Mouse (Mus musculus) CH12.LX (cell line): Measurements from ENCODE around the gene Rtl4. TPM values are rescaled to one million over a fixed set of nuclear protein-coding genes. Genes with fewer than 3 reads are reported as not detected.

Experiments used
- DNase-seq: peaks from one replicate; pipeline ENCODE4 v3.0.0-alpha.2; 2013; ENCODE audit errors: extremely low read depth
- H3K27ac ChIP-seq: 2 replicates; pipeline ENCODE4 v1.5.1; 2012; ENCODE audit warnings: low read depth, mild to moderate bottlenecking, control low read depth, moderate library complexity; ENCODE audit not compliant: insufficient read depth
- H3K27me3 ChIP-seq: replicated peaks from 2 replicates; pipeline ENCODE3; 2012; ENCODE audit warnings: inconsistent platforms
- H3K36me3 ChIP-seq, 2 experiments: replicated peaks in 1 of 2; 2 replicates each; pipeline versions ENCODE3 to v1.6.1; 2012; ENCODE audit warnings: inconsistent platforms in 1 of 2, low read length in 1 of 2, mild to moderate bottlenecking in 1 of 2, mixed read lengths in 1 of 2, moderate library complexity in 1 of 2; ENCODE audit not compliant: control insufficient read depth in 1 of 2, insufficient read depth in 1 of 2
- H3K4me1 ChIP-seq, 2 experiments: 2 replicates each; pipeline ENCODE4 v1.6.1; 2012; ENCODE audit warnings: inconsistent platforms in 1 of 2, moderate library complexity in 1 of 2; ENCODE audit not compliant: insufficient read depth in 2 of 2, control insufficient read depth in 1 of 2
- H3K4me2 ChIP-seq: 2 replicates; pipeline ENCODE4 v1.6.1; 2012; ENCODE audit warnings: low read depth, mild to moderate bottlenecking, control low read depth; ENCODE audit not compliant: poor library complexity, insufficient read depth, severe bottlenecking
- H3K4me3 ChIP-seq, 3 experiments: fragments of 150-350 bp in 1 of 3; sonication (generic) in 1 of 3; replicated peaks in 1 of 3; 2 replicates each; pipeline versions ENCODE3 to v1.5.1; 2011 to 2012; ENCODE audit warnings: low read depth in 2 of 3, low read length in 2 of 3, mild to moderate bottlenecking in 2 of 3, moderate library complexity in 2 of 3, control low read depth in 1 of 3, improper control_type of control experiment in 1 of 3, inconsistent platforms in 1 of 3, mixed read lengths in 1 of 3; ENCODE audit not compliant: poor library complexity in 1 of 3
- H3K79me2 ChIP-seq: replicated peaks from 2 replicates; pipeline ENCODE4 v1.6.1; 2012; ENCODE audit warnings: mild to moderate bottlenecking, moderate library complexity; ENCODE audit not compliant: control insufficient read depth, poor library complexity, insufficient read depth, severe bottlenecking; ENCODE audit errors: extremely low read depth
- H3K9ac ChIP-seq: 2 replicates; pipeline ENCODE4 v1.6.1; 2012; ENCODE audit warnings: low read depth, mild to moderate bottlenecking, control low read depth, moderate library complexity; ENCODE audit not compliant: insufficient read depth
- H3K9me3 ChIP-seq: replicated peaks from 2 replicates; pipeline ENCODE3; 2012; ENCODE audit warnings: low read length, inconsistent platforms, mixed read lengths
- BHLHE40 ChIP-seq: IDR thresholded peaks from 2 replicates; pipeline ENCODE4 v1.6.1; 2011; ENCODE audit warnings: mild to moderate bottlenecking, low read depth, low read length, improper control_type of control experiment
- CHD2 ChIP-seq: IDR thresholded peaks from 2 replicates; pipeline ENCODE4 v1.6.1; 2011; ENCODE audit warnings: low read length, improper control_type of control experiment
- CTCF ChIP-seq, 2 experiments: IDR thresholded peaks in 1 of 2; conservative IDR thresholded peaks in 1 of 2; 2 replicates each; pipeline ENCODE4 v1.5.1; 2011 to 2012; ENCODE audit warnings: low read depth in 2 of 2, low read length in 2 of 2, improper control_type of control experiment in 1 of 2, inconsistent platforms in 1 of 2, mild to moderate bottlenecking in 1 of 2, moderate library complexity in 1 of 2
- E2F4 ChIP-seq: IDR thresholded peaks from 2 replicates; pipeline ENCODE4 v1.6.1; 2011; ENCODE audit warnings: low read depth, low read length, improper control_type of control experiment; ENCODE audit not compliant: insufficient replicate concordance
- ELF1 ChIP-seq: IDR thresholded peaks from 2 replicates; pipeline ENCODE4 v1.6.1; 2014; ENCODE audit warnings: low read depth, mild to moderate bottlenecking, inconsistent platforms, low read length, improper control_type of control experiment
- ETS1 ChIP-seq: conservative IDR thresholded peaks from 2 replicates; pipeline ENCODE4 v1.6.1; 2012; ENCODE audit warnings: low read depth, mild to moderate bottlenecking, inconsistent platforms, low read length, improper control_type of control experiment, moderate library complexity
- HCFC1 ChIP-seq: IDR thresholded peaks from 2 replicates; pipeline ENCODE4 v1.6.1; 2012; ENCODE audit warnings: low read depth, mild to moderate bottlenecking, inconsistent platforms, low read length, improper control_type of control experiment
- IRF4 ChIP-seq: IDR thresholded peaks from 2 replicates; pipeline ENCODE4 v1.6.1; 2014; ENCODE audit warnings: low read depth, mild to moderate bottlenecking, inconsistent platforms, low read length, improper control_type of control experiment
- JUN ChIP-seq: IDR thresholded peaks from 2 replicates; pipeline ENCODE4 v1.6.1; 2011; ENCODE audit warnings: low read depth, mild to moderate bottlenecking, low read length, improper control_type of control experiment, moderate library complexity; ENCODE audit not compliant: insufficient read depth
- JUND ChIP-seq: conservative IDR thresholded peaks from 2 replicates; pipeline ENCODE4 v1.6.1; 2011; ENCODE audit warnings: low read depth, low read length, improper control_type of control experiment
- MAX ChIP-seq: IDR thresholded peaks from 2 replicates; pipeline ENCODE4 v1.6.1; 2011; ENCODE audit warnings: low read length, improper control_type of control experiment
- MAZ ChIP-seq: IDR thresholded peaks from 2 replicates; pipeline ENCODE4 v1.6.1; 2012; ENCODE audit warnings: low read depth, mild to moderate bottlenecking, inconsistent platforms, low read length, improper control_type of control experiment, moderate library complexity
- MEF2A ChIP-seq: IDR thresholded peaks from 2 replicates; pipeline ENCODE4 v1.6.1; 2014; ENCODE audit warnings: low read depth, mild to moderate bottlenecking, inconsistent platforms, low read length, improper control_type of control experiment, borderline replicate concordance
- MXI1 ChIP-seq: IDR thresholded peaks from 2 replicates; pipeline ENCODE4 v1.6.1; 2011; ENCODE audit warnings: mild to moderate bottlenecking, low read depth, low read length, improper control_type of control experiment
- NRF1 ChIP-seq: IDR thresholded peaks from 2 replicates; pipeline ENCODE4 v1.6.1; 2014; ENCODE audit warnings: low read depth, mild to moderate bottlenecking, inconsistent platforms, low read length, improper control_type of control experiment, moderate library complexity
- PAX5 ChIP-seq: IDR thresholded peaks from 2 replicates; pipeline ENCODE4 v1.6.1; 2012; ENCODE audit warnings: low read length, inconsistent platforms, mixed read lengths
- POLR2AphosphoS2 ChIP-seq: IDR thresholded peaks from 2 replicates; pipeline ENCODE4 v1.6.1; 2011; ENCODE audit warnings: low read depth, low read length, improper control_type of control experiment
- RAD21 ChIP-seq: IDR thresholded peaks from 2 replicates; pipeline ENCODE4 v1.6.1; 2011; ENCODE audit warnings: low read depth, mild to moderate bottlenecking, low read length, improper control_type of control experiment, moderate library complexity
- RCOR1 ChIP-seq: conservative IDR thresholded peaks from 2 replicates; pipeline ENCODE4 v1.6.1; 2012; ENCODE audit warnings: low read depth, mild to moderate bottlenecking, inconsistent platforms, low read length, improper control_type of control experiment
- SIN3A ChIP-seq: IDR thresholded peaks from 2 replicates; pipeline ENCODE4 v1.6.1; 2012; ENCODE audit warnings: low read length, improper control_type of control experiment, inconsistent platforms
- SMC3 ChIP-seq: IDR thresholded peaks from 2 replicates; pipeline ENCODE4 v1.6.1; 2011; ENCODE audit warnings: low read depth, low read length, improper control_type of control experiment
- UBTF ChIP-seq: IDR thresholded peaks from 2 replicates; pipeline ENCODE4 v1.6.1; 2012; ENCODE audit warnings: low read depth, mild to moderate bottlenecking, inconsistent platforms, low read length, improper control_type of control experiment, moderate library complexity
- USF1 ChIP-seq: IDR thresholded peaks from 2 replicates; pipeline ENCODE4 v1.6.1; 2014; ENCODE audit warnings: low read depth, mild to moderate bottlenecking, inconsistent platforms, low read length, improper control_type of control experiment
- ZC3H11A ChIP-seq: IDR thresholded peaks from 2 replicates; pipeline ENCODE4 v1.6.1; 2012; ENCODE audit warnings: low read depth, mild to moderate bottlenecking, inconsistent platforms, low read length, improper control_type of control experiment
- ZMIZ1 ChIP-seq: IDR thresholded peaks from 2 replicates; pipeline ENCODE4 v1.6.1; 2012; ENCODE audit warnings: low read depth, mild to moderate bottlenecking, inconsistent platforms, low read length, improper control_type of control experiment
- ZNF384 ChIP-seq: IDR thresholded peaks from 2 replicates; pipeline ENCODE4 v1.6.1; 2012; ENCODE audit warnings: low read depth, low read length, improper control_type of control experiment, inconsistent platforms
- dilution Hi-C: fragments of 300-500 bp; cut with MboI; formaldehyde crosslinking; loops from 2 replicates; pipeline ENCODE4 v1.14.3; 2020; ENCODE audit warnings: low sequenced_read_pairs; ENCODE audit not compliant: extremely low pct_unique_long_range_greater_than_20kb, extremely low pct_ligation_motif_present
- in situ Hi-C: fragments of 300-500 bp; cut with MboI; formaldehyde crosslinking; loops from 3 replicates; pipeline ENCODE4 v1.14.3; 2019; ENCODE audit warnings: low sequenced_read_pairs, low pct_ligation_motif_present, low pct_unique_long_range_greater_than_20kb, mixed read lengths
- polyA plus RNA-seq: library from polyadenylated mRNA; unstranded; fragments of >175 nt; gene quantifications from 2 replicates; pipeline ENCODE4 v1.2.1, GENCODE M21; 2012; ENCODE audit warnings: low read depth; ENCODE audit not compliant: insufficient read length
- total RNA-seq, 2 experiments: library from RNA; depleted of rRNA; stranded (reverse); fragments of 300-350 nt in 1 of 2; fragments of >200 nt in 1 of 2; gene quantifications; 2 replicates each; pipeline ENCODE4 v1.2.3; 2012 to 2014

Gene Rtl4
- total and polyA plus RNA-seq, 3 experiments: not detected

- H3K79me2 ChIP-seq: no peaks in the 10 kb centered on the region
- no peak for TF ChIP-seq SMC3
- no peak for TF ChIP-seq ELF1
- TF ChIP-seq CHD2: no peak
- TF ChIP-seq JUND: no peak
- no peak for TF ChIP-seq ZC3H11A
- TF ChIP-seq HCFC1: no peak
- no peak for TF ChIP-seq RCOR1
- TF ChIP-seq ZNF384: no peak
- TF ChIP-seq PAX5: no peak
- no peak for TF ChIP-seq CTCF (conservative IDR thresholded peaks at IDR 0.05 in 1 of 2, IDR thresholded peaks at IDR 0.05 in 1 of 2; ENCODE audit: low read depth in 2 of 2, low read length in 2 of 2)
- TF ChIP-seq E2F4: no peak
- TF ChIP-seq SIN3A: no peak
- TF ChIP-seq MAZ: no peak
- TF ChIP-seq RAD21: no peak
- TF ChIP-seq NRF1: no peak
- TF ChIP-seq MXI1: no peak
- TF ChIP-seq MEF2A: no peak
- TF ChIP-seq ETS1: no peak
- H3K9ac ChIP-seq: no peak overlapping the region
- no peak overlapping the region for H3K27ac ChIP-seq
- in situ Hi-C loops (no loop called here), dilution Hi-C loops (no loop called here)
- no peaks in the 10 kb centered on the region for H3K36me3 ChIP-seq
- H3K4me3 ChIP-seq: no peak overlapping the region
- H3K4me1 ChIP-seq: no peaks in the 10 kb centered on the region
- no peaks in the 10 kb centered on the region for H3K27me3 ChIP-seq
- no peak overlapping the region for H3K4me2 ChIP-seq
- no peak for DNase-seq
- H3K9me3 ChIP-seq: no peaks in the 10 kb centered on the region
Observed at GRCm38 (mm10) chrX:145090360-145090759, 401.7 kb downstream of the Rtl4 start.

DNA sequence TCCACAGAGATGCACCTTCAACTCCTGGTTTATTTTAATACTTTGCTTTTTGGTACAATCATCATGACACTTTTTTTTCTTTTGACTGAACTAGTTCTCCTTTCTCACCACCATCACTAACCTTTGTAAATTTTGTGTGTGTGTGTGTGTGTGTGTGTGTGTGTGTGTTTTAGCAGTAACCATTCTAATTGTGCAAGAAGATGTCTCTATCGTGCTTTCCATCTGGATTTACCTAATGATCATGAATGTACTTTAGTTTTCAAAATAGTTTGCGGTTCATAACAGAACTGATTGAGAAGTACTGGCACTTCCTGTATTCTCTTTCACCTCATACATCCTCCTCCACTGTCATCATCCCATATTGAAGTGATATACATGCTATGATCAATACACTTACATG is 402.3 kb downstream of the Rtl4 start:
- dilution Hi-C loops: no loop called here
- no peak for DNase-seq
- no peaks in the 10 kb centered on the region for H3K9me3 ChIP-seq
- H3K9ac ChIP-seq: no peak overlapping the region
- no peaks in the 10 kb centered on the region for H3K79me2 ChIP-seq
- H3K4me3 ChIP-seq: no peak overlapping the region
- no peaks in the 10 kb centered on the region for H3K4me1 ChIP-seq
- H3K4me2 ChIP-seq: no peak overlapping the region
- no peak for TF ChIP-seq JUND
- TF ChIP-seq UBTF: no peak
- TF ChIP-seq BHLHE40: no peak
- no peak for TF ChIP-seq CTCF (conservative IDR thresholded peaks at IDR 0.05 in 1 of 2, IDR thresholded peaks at IDR 0.05 in 1 of 2; ENCODE audit: low read depth in 2 of 2, low read length in 2 of 2)
- no peak for TF ChIP-seq ETS1
- no peak for TF ChIP-seq MEF2A
- TF ChIP-seq IRF4: no peak
- no peak for TF ChIP-seq MAZ
- no peak for TF ChIP-seq ELF1
- no peak for TF ChIP-seq POLR2AphosphoS2
- TF ChIP-seq JUN: no peak
- no peak for TF ChIP-seq USF1
- no peak for TF ChIP-seq ZMIZ1
- no peak for TF ChIP-seq MAX
- TF ChIP-seq, all 38 proteins: peak for 0
- in situ Hi-C loops: no loop called here
- no peak overlapping the region for H3K27ac ChIP-seq
- no peaks in the 10 kb centered on the region for H3K27me3 ChIP-seq
- H3K36me3 ChIP-seq: no peaks in the 10 kb centered on the region
